Mouse (Mus musculus) forebrain, embryonic 11.5 days (tissue): ENCODE measurements around the gene Dip2b. TPM values are rescaled to one million over a fixed set of nuclear protein-coding genes. Genes with fewer than 3 reads are reported as not detected.

Experiments
- ATAC-seq: fragments of 200-750 bp; cut with Nextera tagmentation; replicated peaks from 2 replicates; pipeline ENCODE4 v1.8.0; 2017; ENCODE audit warnings: moderate TSS enrichment; ENCODE audit not compliant: low FRiP score
- DNase-seq: peaks from one replicate; pipeline ENCODE4 v3.0.0-alpha.2; 2017; ENCODE audit warnings: low spot score
- H3K27ac ChIP-seq: fragments of 300-500 bp; sonication (generic); 2 replicates; pipeline ENCODE4 v1.5.1; 2014; ENCODE audit warnings: low read depth, low read length
- H3K27me3 ChIP-seq: fragments of 300-500 bp; sonication (generic); 2 replicates; pipeline ENCODE4 v1.6.1; 2014; ENCODE audit warnings: mild to moderate bottlenecking, low read length, mixed read lengths; ENCODE audit not compliant: control insufficient read depth, insufficient read depth
- H3K36me3 ChIP-seq: fragments of 300-500 bp; sonication (generic); 2 replicates; pipeline ENCODE4 v1.6.1; 2014; ENCODE audit warnings: mild to moderate bottlenecking, low read length, moderate library complexity, mixed read lengths; ENCODE audit not compliant: control insufficient read depth, insufficient read depth
- H3K4me1 ChIP-seq: fragments of 300-500 bp; sonication (generic); replicated peaks from 2 replicates; pipeline ENCODE4 v1.6.1; 2014; ENCODE audit warnings: low read length, mixed read lengths; ENCODE audit not compliant: control insufficient read depth, insufficient read depth
- H3K4me2 ChIP-seq: fragments of 300-500 bp; sonication (generic); 2 replicates; pipeline ENCODE4 v1.6.1; 2014; ENCODE audit warnings: low read depth, mild to moderate bottlenecking, low read length, moderate library complexity, mixed read lengths; ENCODE audit not compliant: severe bottlenecking
- H3K4me3 ChIP-seq: fragments of 300-500 bp; sonication (generic); 2 replicates; pipeline ENCODE4 v1.5.1; 2014; ENCODE audit warnings: low read depth, low read length
- H3K9ac ChIP-seq: fragments of 300-500 bp; sonication (generic); 2 replicates; pipeline ENCODE4 v1.6.1; 2014; ENCODE audit warnings: low read length
- H3K9me3 ChIP-seq: fragments of 300-500 bp; sonication (generic); 2 replicates; pipeline ENCODE4 v1.6.1; 2016; ENCODE audit warnings: low read length, mixed read lengths; ENCODE audit not compliant: control insufficient read depth
- WGBS: fragments of 180-500 bp; shearing (Covaris S2); extraction: QIAGEN DNeasy Blood & Tissue Kit; methylation state at CpG from one replicate; pipeline ENCODE4 v1.1.7; 2014; 5-methylcytosine and 5-hydroxymethylcytosine counted together
- polyA plus RNA-seq: library from polyadenylated mRNA; unstranded; fragments of >200 nt; fragmentation: Nextera tagmentation; extraction: Ambion mirVana; gene quantifications from 2 replicates; pipeline ENCODE4 v1.2.1, GENCODE M21; 2014

The Dip2b gene
- polyA plus RNA-seq, 1 experiment from 2014 or later, result 28.3 TPM

GRCm38 (mm10) chr15:100082733-100083132 is 44.3 kb downstream of the Dip2b start:
- Histone ChIP-seq H3K9me3 (no peaks in the 10 kb centered on the region), H3K9ac (no peak overlapping the region), H3K4me1 (0 out of 2 replicates have a peak, but pooled peaks cover 7% of the 10 kb centered on the region), H3K27me3 (no peaks in the 10 kb centered on the region), H3K36me3 (no peaks in the 10 kb centered on the region), H3K4me3 (no peak overlapping the region), H3K4me2 (no peak overlapping the region), H3K27ac (no peak overlapping the region)
- 97% methylated on average over 5 of the region's 5 CpGs for WGBS
- ATAC-seq, result no peak
- no peak for DNase-seq

GRCm38 (mm10) chr15:100083882-100084281 is 45.4 kb downstream of the Dip2b start:
- no peak for DNase-seq
- no peak overlapping the region for H3K4me3 ChIP-seq
- H3K27ac ChIP-seq, result no peak overlapping the region
- H3K4me1 ChIP-seq, result 0 out of 2 replicates have a peak, but pooled peaks cover 7% of the 10 kb centered on the region
- no peaks in the 10 kb centered on the region for H3K27me3 ChIP-seq
- no peak overlapping the region for H3K4me2 ChIP-seq
- no peaks in the 10 kb centered on the region for H3K9me3 ChIP-seq
- H3K36me3 ChIP-seq, result no peaks in the 10 kb centered on the region
- ATAC-seq, result no peak
- 84% methylated on average over 6 of the region's 6 CpGs for WGBS
- H3K9ac ChIP-seq, result no peak overlapping the region

- Histone ChIP-seq H3K9me3 (no peaks in the 10 kb centered on the region), H3K9ac (no peak overlapping the region), H3K27ac (no peak overlapping the region), H3K36me3 (no peaks in the 10 kb centered on the region), H3K27me3 (no peaks in the 10 kb centered on the region), H3K4me3 (no peak overlapping the region), H3K4me1 (0 out of 2 replicates have a peak, but pooled peaks cover 7% of the 10 kb centered on the region), H3K4me2 (no peak overlapping the region)
- ATAC-seq, result no peak
- WGBS, result 85% methylated on average over 4 of the region's 4 CpGs
- DNase-seq, result no peak
Measured at GRCm38 (mm10) chr15:100084882-100085281, 46.4 kb downstream of the Dip2b start.

- Histone ChIP-seq H3K36me3 (no peaks in the 10 kb centered on the region), H3K4me3 (no peak overlapping the region), H3K4me2 (no peak overlapping the region), H3K4me1 (0 out of 2 replicates have a peak, but pooled peaks cover 2% of the 10 kb centered on the region), H3K9ac (no peak overlapping the region), H3K27me3 (no peaks in the 10 kb centered on the region), H3K9me3 (no peaks in the 10 kb centered on the region), H3K27ac (no peak overlapping the region)
- whole genome bisulfite sequencing, result 89% methylated on average over 7 of the region's 7 CpGs
- DNase-seq (no peak), ATAC-seq (no peak)
Measured at GRCm38 (mm10) chr15:100088021-100088420, 49.6 kb downstream of the Dip2b start.

GRCm38 (mm10) chr15:100089645-100090053 is 51.2 kb downstream of the Dip2b start:
- DNase-seq, result peak; percentile 66
- Histone ChIP-seq H3K27me3 (no peaks in the 10 kb centered on the region), H3K4me2 (no peak overlapping the region), H3K9me3 (no peaks in the 10 kb centered on the region), H3K9ac (no peak overlapping the region), H3K4me3 (no peak overlapping the region), H3K36me3 (no peaks in the 10 kb centered on the region), H3K27ac (no peak overlapping the region), H3K4me1 (0 out of 2 replicates have a peak, but pooled peaks cover 2% of the 10 kb centered on the region)
- no peak for ATAC-seq
- WGBS, result 37% methylated on average over 8 of the region's 8 CpGs

- Histone ChIP-seq H3K4me2 (no peak overlapping the region), H3K4me3 (no peak overlapping the region), H3K4me1 (0 out of 2 replicates have a peak, but pooled peaks cover 2% of the 10 kb centered on the region), H3K27ac (no peak overlapping the region), H3K27me3 (no peaks in the 10 kb centered on the region), H3K9ac (no peak overlapping the region), H3K9me3 (no peaks in the 10 kb centered on the region), H3K36me3 (no peaks in the 10 kb centered on the region)
- no peak for DNase-seq
- ATAC-seq, result no peak
- 79% methylated on average over 8 of the region's 8 CpGs for WGBS
Measured at GRCm38 (mm10) chr15:100091818-100092217, 53.4 kb downstream of the Dip2b start.

GRCm38 (mm10) chr15:100092258-100092657 is 53.8 kb downstream of the Dip2b start:
- Histone ChIP-seq H3K4me3 (no peak overlapping the region), H3K36me3 (no peaks in the 10 kb centered on the region), H3K4me1 (0 out of 2 replicates have a peak, but pooled peaks cover 2% of the 10 kb centered on the region), H3K9me3 (no peaks in the 10 kb centered on the region), H3K4me2 (no peak overlapping the region), H3K9ac (no peak overlapping the region), H3K27ac (no peak overlapping the region), H3K27me3 (no peaks in the 10 kb centered on the region)
- 68% methylated on average over 16 of the region's 16 CpGs for WGBS
- ATAC-seq (no peak), DNase-seq (no peak)

- H3K27me3 ChIP-seq, result no peaks in the 10 kb centered on the region
- DNase-seq, result peak; percentile 11
- H3K27ac ChIP-seq, result no peak overlapping the region
- no peak overlapping the region for H3K9ac ChIP-seq
- H3K4me2 ChIP-seq, result no peak overlapping the region
- 91% methylated on average over 7 of the region's 7 CpGs for WGBS
- H3K9me3 ChIP-seq, result no peaks in the 10 kb centered on the region
- peaks cover 4% of the 10 kb centered on the region; the same call in 1 of the 2 replicates for H3K4me1 ChIP-seq
- no peak for ATAC-seq
- no peaks in the 10 kb centered on the region for H3K36me3 ChIP-seq
- H3K4me3 ChIP-seq, result no peak overlapping the region
Measured at GRCm38 (mm10) chr15:100096587-100097428, 58.3 kb downstream of the Dip2b start.
